Mouse (Mus musculus) myocyte (in vitro differentiated cells): Measurements from ENCODE around the gene Cep57l1. TPM values are rescaled to one million over a fixed set of nuclear protein-coding genes. Genes with fewer than 3 reads are reported as not detected.

Source experiments
- H3K27me3 ChIP-seq: one replicate; pipeline ENCODE4 v1.6.1; 2011; ENCODE audit not compliant: control insufficient read depth, insufficient read depth, insufficient read length
- H3K36me3 ChIP-seq: one replicate; pipeline ENCODE4 v1.6.1; 2011; ENCODE audit not compliant: control insufficient read depth, insufficient read depth
- H3K4me2 ChIP-seq: one replicate; pipeline ENCODE4 v1.6.1; 2011; ENCODE audit warnings: low read depth, control low read depth
- H3K4me3 ChIP-seq: one replicate; pipeline ENCODE4 v1.5.1; 2011; ENCODE audit warnings: mild to moderate bottlenecking, control low read depth, moderate library complexity
- H3K79me2 ChIP-seq: one replicate; pipeline ENCODE4 v1.6.1; 2011; ENCODE audit not compliant: control insufficient read depth, insufficient read depth
- H3ac ChIP-seq: one replicate; pipeline ENCODE4 v1.6.1; 2011; ENCODE audit not compliant: control insufficient read depth, insufficient read length
- CEBPB ChIP-seq: IDR thresholded peaks from 2 replicates; pipeline ENCODE4 v1.6.1; 2011; ENCODE audit warnings: mild to moderate bottlenecking, moderate library complexity; ENCODE audit not compliant: poor library complexity, insufficient read depth, severe bottlenecking
- E2F4 ChIP-seq: IDR thresholded peaks from one replicate; pipeline ENCODE4 v1.6.1; 2011; ENCODE audit warnings: mild to moderate bottlenecking, control low read depth, moderate library complexity; ENCODE audit not compliant: insufficient read depth
- MAX ChIP-seq: IDR thresholded peaks from one replicate; pipeline ENCODE4 v1.6.1; 2011; ENCODE audit warnings: low read depth, mild to moderate bottlenecking, control low read depth
- MYOD1 ChIP-seq, 3 experiments: IDR thresholded peaks; one replicate each; pipeline ENCODE4 v1.6.1; 2011; ENCODE audit warnings: control low read depth in 2 of 3, low read depth in 2 of 3, mild to moderate bottlenecking in 2 of 3, moderate library complexity in 1 of 3; ENCODE audit not compliant: insufficient read length in 2 of 3, control insufficient read depth in 1 of 3
- MYOG ChIP-seq, 3 experiments: IDR thresholded peaks; one replicate each; pipeline ENCODE4 v1.6.1; 2011; ENCODE audit warnings: control low read depth in 2 of 3, low read depth in 2 of 3, mild to moderate bottlenecking in 2 of 3; ENCODE audit not compliant: insufficient read length in 2 of 3, control insufficient read depth in 1 of 3, insufficient read depth in 1 of 3
- POLR2A ChIP-seq: IDR thresholded peaks from one replicate; pipeline ENCODE4 v1.6.1; 2011; ENCODE audit warnings: low read depth, mild to moderate bottlenecking, control low read depth, moderate library complexity; ENCODE audit not compliant: insufficient read length
- POLR2AphosphoS2 ChIP-seq: IDR thresholded peaks from one replicate; pipeline ENCODE4 v1.6.1; 2011; ENCODE audit warnings: low read depth, control low read depth; ENCODE audit not compliant: insufficient read length
- REST ChIP-seq: IDR thresholded peaks from one replicate; pipeline ENCODE4 v1.6.1; 2011; ENCODE audit warnings: mild to moderate bottlenecking, control low read depth, moderate library complexity; ENCODE audit not compliant: insufficient read depth, insufficient read length
- SRF ChIP-seq: IDR thresholded peaks from one replicate; pipeline ENCODE4 v1.6.1; 2011; ENCODE audit warnings: low read depth; ENCODE audit not compliant: control insufficient read depth, insufficient read length
- TCF12 ChIP-seq: IDR thresholded peaks from one replicate; pipeline ENCODE4 v1.6.1; 2011; ENCODE audit warnings: mild to moderate bottlenecking, control low read depth; ENCODE audit not compliant: poor library complexity, insufficient read depth, severe bottlenecking
- TCF3 ChIP-seq: IDR thresholded peaks from one replicate; pipeline ENCODE4 v1.6.1; 2011; ENCODE audit warnings: low read depth, control low read depth; ENCODE audit not compliant: insufficient read length
- USF1 ChIP-seq: IDR thresholded peaks from one replicate; pipeline ENCODE4 v1.6.1; 2011; ENCODE audit warnings: low read depth, mild to moderate bottlenecking, control low read depth, moderate library complexity
- polyA plus RNA-seq: library from polyadenylated mRNA; unstranded; fragments of >200 nt; fragmentation: generic; extraction: Trizol; gene quantifications from one replicate; pipeline ENCODE4 v1.2.1, GENCODE M21; 2012; ENCODE audit warnings: missing spikeins

Gene Cep57l1
- polyA plus RNA-seq, 1 experiment = 3.3 TPM

GRCm38 (mm10) chr10:41810564-41811455 lies 1.1 kb upstream of the Cep57l1 start:
- Histone ChIP-seq H3K36me3 (no peaks in the 10 kb centered on the region), H3ac (peak overlapping the region; percentile 48), H3K4me3 (peak overlapping the region; percentile 46), H3K4me2 (peak overlapping the region; percentile 68), H3K27me3 (no peaks in the 10 kb centered on the region), H3K79me2 (peaks cover 25% of the 10 kb centered on the region)
- TF ChIP-seq MAX (peak; percentile 43), CEBPB (no peak)

GRCm38 (mm10) chr10:41809080-41809770 lies 446 bp downstream of the Cep57l1 start:
- Histone ChIP-seq H3K27me3 (no peaks in the 10 kb centered on the region), H3K4me3 (peak overlapping the region; percentile 46), H3K36me3 (no peaks in the 10 kb centered on the region), H3K4me2 (peak overlapping the region; percentile 84), H3ac (peak overlapping the region; percentile 48), H3K79me2 (peaks cover 25% of the 10 kb centered on the region)
- TF ChIP-seq TCF3 = no peak
- TF ChIP-seq POLR2AphosphoS2 = peak; percentile 47
- TF ChIP-seq E2F4 = peak; percentile 82
- peak; percentile 48 for TF ChIP-seq POLR2A
- no peak for TF ChIP-seq USF1

GRCm38 (mm10) chr10:41805729-41806355 lies 3.8 kb downstream of the Cep57l1 start:
- no peak overlapping the region for H3K4me3 ChIP-seq
- TF ChIP-seq REST (no peak), CEBPB (no peak), USF1 (no peak), MAX (no peak), MYOG (IDR thresholded peaks at IDR 0.05; ENCODE audit: control insufficient read depth in 1 of 3, insufficient read depth in 1 of 3, insufficient read length in 2 of 3, low read depth in 2 of 3) (no peak), MYOD1 (IDR thresholded peaks at IDR 0.05; ENCODE audit: control insufficient read depth in 1 of 3, insufficient read length in 2 of 3, low read depth in 2 of 3) (no peak), E2F4 (no peak), SRF (no peak), TCF12 (no peak), TCF3 (no peak)

GRCm38 (mm10) chr10:41804711-41805110 lies 5.0 kb downstream of the Cep57l1 start:
- Histone ChIP-seq H3K4me2 (no peak overlapping the region), H3K4me3 (no peak overlapping the region), H3K36me3 (no peaks in the 10 kb centered on the region), H3ac (no peak overlapping the region), H3K27me3 (no peaks in the 10 kb centered on the region), H3K79me2 (no peaks in the 10 kb centered on the region)
- TF ChIP-seq SRF = no peak
- TF ChIP-seq CEBPB = no peak
- no peak for TF ChIP-seq MAX
- no peak for TF ChIP-seq POLR2A
- TF ChIP-seq MYOG (IDR thresholded peaks at IDR 0.05; ENCODE audit: control insufficient read depth in 1 of 3, insufficient read depth in 1 of 3, insufficient read length in 2 of 3, low read depth in 2 of 3) = no peak
- TF ChIP-seq REST = no peak
- TF ChIP-seq MYOD1 (IDR thresholded peaks at IDR 0.05; ENCODE audit: control insufficient read depth in 1 of 3, insufficient read length in 2 of 3, low read depth in 2 of 3) = no peak
- TF ChIP-seq TCF3 = no peak
- no peak for TF ChIP-seq E2F4
- TF ChIP-seq USF1 = no peak

More at GRCm38 (mm10) chr10:41805729-41806355, 3.8 kb downstream of the Cep57l1 start:
- Histone ChIP-seq H3K79me2 (no peaks in the 10 kb centered on the region), H3K4me2 (no peak overlapping the region), H3K27me3 (no peaks in the 10 kb centered on the region), H3ac (no peak overlapping the region), H3K36me3 (no peaks in the 10 kb centered on the region)

- no peaks in the 10 kb centered on the region for H3K27me3 ChIP-seq
- no peak overlapping the region for H3ac ChIP-seq
- no peaks in the 10 kb centered on the region for H3K36me3 ChIP-seq
- H3K4me3 ChIP-seq = no peak overlapping the region
- TF ChIP-seq POLR2AphosphoS2 (no peak), MYOG (IDR thresholded peaks at IDR 0.05; ENCODE audit: control insufficient read depth in 1 of 3, insufficient read depth in 1 of 3, insufficient read length in 2 of 3, low read depth in 2 of 3) (no peak), E2F4 (no peak), REST (no peak), CEBPB (no peak), TCF3 (no peak), MAX (no peak), POLR2A (no peak), TCF12 (no peak), USF1 (no peak), MYOD1 (IDR thresholded peaks at IDR 0.05; ENCODE audit: control insufficient read depth in 1 of 3, insufficient read length in 2 of 3, low read depth in 2 of 3) (no peak), SRF (no peak)
- H3K4me2 ChIP-seq = no peak overlapping the region
- no peaks in the 10 kb centered on the region for H3K79me2 ChIP-seq
Measured at GRCm38 (mm10) chr10:41803467-41803866, 6.2 kb downstream of the Cep57l1 start.
